Mouse (Mus musculus): ENCODE data around the gene Ccsap.

- no peak for TF ChIP-seq CTCF (IDR thresholded peaks at IDR 0.05; ENCODE audit: low read depth)
- no peak for TF ChIP-seq EP300 (IDR thresholded peaks at IDR 0.05; ENCODE audit: low read depth)
Observed at GRCm38 (mm10) chr8:123898576-123898975, 38.6 kb upstream of the Ccsap start.
